Comparison of ENCODE assay signal across 29 mouse cellular contexts in the genomic region with DNA sequence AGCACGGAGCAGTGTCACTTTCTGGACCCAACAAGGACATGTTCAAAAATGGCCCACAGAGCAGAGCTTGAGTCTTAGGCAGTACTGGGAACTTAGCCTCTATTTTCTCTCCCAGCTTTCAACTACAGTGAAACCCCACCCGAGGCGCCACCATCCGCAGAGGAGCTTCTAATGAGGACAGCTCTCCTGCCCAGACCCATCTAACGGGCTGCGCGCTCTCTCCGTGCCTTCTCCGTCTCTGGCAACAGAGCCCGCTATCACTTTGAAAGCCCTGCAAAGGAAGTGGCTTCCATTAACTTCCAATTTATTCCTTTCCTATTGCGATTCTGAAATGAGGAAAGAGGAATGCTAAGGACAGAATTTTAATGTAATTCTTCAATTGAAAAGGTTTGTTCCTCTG.
A peak's percentile ranks its signal among the peaks of the same experiment; 100 is the strongest.
DNase-seq lines count a peak whose midpoint lies in the region; ATAC-seq and TF ChIP-seq lines count a peak whose summit lies in the region.
"Had no signal": no experiment of that assay in that cellular context is flagged by ENCODE, and none has a peak within 500 bp of the region (broad histone marks: within the 10 kb centered on the region; RNA-seq: fewer than 3 reads in every experiment).

No protein-coding gene starts in this region.

- WGBS in forebrain, embryonic 13.5 days: 82% methylated on average over 11 of the region's 11 CpGs
- WGBS in forebrain, embryonic 11.5 days: 87% methylated on average over 11 of the region's 11 CpGs
- 98% methylated on average over 11 of the region's 11 CpGs for WGBS in hindbrain, embryonic 10.5 days
- 82% methylated on average over 11 of the region's 11 CpGs for WGBS in hindbrain, embryonic 14.5 days
- 88% methylated on average over 11 of the region's 11 CpGs for WGBS in hindbrain, embryonic 13.5 days

- no peak overlapping the region for H3K4me2 ChIP-seq in forebrain, embryonic 13.5 days
- no peak overlapping the region for H3K4me2 ChIP-seq in forebrain, embryonic 11.5 days (ENCODE audit: low read depth, low read length, severe bottlenecking)
- no peak overlapping the region for H3K4me2 ChIP-seq in hindbrain, embryonic 14.5 days (replicated peaks)
- H3K4me2 ChIP-seq in hindbrain, embryonic 13.5 days: no peak overlapping the region
- H3K4me2 ChIP-seq: heart, embryonic 13.5 days; neural tube, embryonic 15.5 days; stomach, embryonic 15.5 days had no signal

- H3K4me3 ChIP-seq in forebrain, embryonic 13.5 days: no peak overlapping the region
- no peak overlapping the region for H3K4me3 ChIP-seq in forebrain, embryonic 11.5 days (ENCODE audit: low read depth, low read length)
- no peak overlapping the region for H3K4me3 ChIP-seq in hindbrain, embryonic 10.5 days
- H3K4me3 ChIP-seq in hindbrain, embryonic 14.5 days (replicated peaks; ENCODE audit: low read length): no peak overlapping the region
- H3K4me3 ChIP-seq in testis, adult 2 months (ENCODE audit: control insufficient read depth, low read depth, low read length): peak overlapping the region; percentile 90
- H3K4me3 ChIP-seq in hindbrain, embryonic 13.5 days: no peak overlapping the region
- H3K4me3 ChIP-seq: gastrocnemius, adult 2 months; heart, embryonic 13.5 days; neural tube, embryonic 15.5 days; stomach, embryonic 15.5 days had no signal

- no peak for TF ChIP-seq CTCF in testis, adult 2 months (IDR thresholded peaks at IDR 0.05; ENCODE audit: control insufficient read depth, insufficient read depth, insufficient replicate concordance, low read depth, low read length)

- H3K9ac ChIP-seq in forebrain, embryonic 13.5 days: no peak overlapping the region
- H3K9ac ChIP-seq in forebrain, embryonic 11.5 days (ENCODE audit: low read length): no peak overlapping the region
- H3K9ac ChIP-seq in hindbrain, embryonic 14.5 days: no peak overlapping the region
- H3K9ac ChIP-seq in hindbrain, embryonic 13.5 days: no peak overlapping the region
- H3K9ac ChIP-seq: heart, embryonic 13.5 days; liver, embryonic 14.5 days; neural tube, embryonic 15.5 days; stomach, embryonic 15.5 days had no signal

- peaks cover 34% of the 10 kb centered on the region for H3K36me3 ChIP-seq in forebrain, embryonic 13.5 days (ENCODE audit: poor library complexity, severe bottlenecking)
- peaks cover 19% of the 10 kb centered on the region for H3K36me3 ChIP-seq in forebrain, embryonic 11.5 days (ENCODE audit: control insufficient read depth, insufficient read depth, low read length)
- H3K36me3 ChIP-seq in hindbrain, embryonic 10.5 days: peaks cover 77% of the 10 kb centered on the region
- H3K36me3 ChIP-seq in hindbrain, embryonic 14.5 days (replicated peaks; ENCODE audit: control insufficient read depth, insufficient read depth): peaks cover 30% of the 10 kb centered on the region
- H3K36me3 ChIP-seq in testis, adult 2 months (ENCODE audit: control insufficient read depth, insufficient read depth, low read length): no peaks in the 10 kb centered on the region
- peaks cover 39% of the 10 kb centered on the region for H3K36me3 ChIP-seq in hindbrain, embryonic 13.5 days

- H3K9me3 ChIP-seq in forebrain, embryonic 13.5 days (replicated peaks): peaks cover 9% of the 10 kb centered on the region
- no peaks in the 10 kb centered on the region; the same call in 1 of the 2 replicates for H3K9me3 ChIP-seq in forebrain, embryonic 11.5 days (ENCODE audit: control insufficient read depth, low read length)
- peaks cover 15% of the 10 kb centered on the region for H3K9me3 ChIP-seq in hindbrain, embryonic 10.5 days
- peaks cover 9% of the 10 kb centered on the region; the same call in 1 of the 2 replicates for H3K9me3 ChIP-seq in hindbrain, embryonic 14.5 days (ENCODE audit: control insufficient read depth, low read length)
- peaks cover 9% of the 10 kb centered on the region for H3K9me3 ChIP-seq in hindbrain, embryonic 13.5 days
- H3K9me3 ChIP-seq: stomach, embryonic 15.5 days had no signal

- H3K27me3 ChIP-seq in forebrain, embryonic 13.5 days: no peaks in the 10 kb centered on the region
- no peaks in the 10 kb centered on the region for H3K27me3 ChIP-seq in forebrain, embryonic 11.5 days (ENCODE audit: control insufficient read depth, insufficient read depth, low read length)
- H3K27me3 ChIP-seq in hindbrain, embryonic 10.5 days (ENCODE audit: insufficient read depth, poor library complexity, severe bottlenecking): no peaks in the 10 kb centered on the region
- no peaks in the 10 kb centered on the region for H3K27me3 ChIP-seq in hindbrain, embryonic 14.5 days (ENCODE audit: control insufficient read depth, insufficient read depth, low read length)
- no peaks in the 10 kb centered on the region for H3K27me3 ChIP-seq in testis, adult 2 months (ENCODE audit: control insufficient read depth, insufficient read depth, low read length)
- no peaks in the 10 kb centered on the region for H3K27me3 ChIP-seq in hindbrain, embryonic 13.5 days
- H3K27me3 ChIP-seq: heart, embryonic 13.5 days; neural tube, embryonic 15.5 days; Patski; stomach, embryonic 15.5 days had no signal

- no peak for TF ChIP-seq POLR2A in testis, adult 2 months (IDR thresholded peaks at IDR 0.05; ENCODE audit: control insufficient read depth, low read depth, low read length)

- H3K27ac ChIP-seq in forebrain, embryonic 13.5 days: no peak overlapping the region
- no peak overlapping the region for H3K27ac ChIP-seq in forebrain, embryonic 11.5 days (ENCODE audit: low read depth, low read length)
- H3K27ac ChIP-seq in hindbrain, embryonic 10.5 days: 0 out of 2 replicates have a peak overlapping the region, but pooled peaks have one; percentile 29
- H3K27ac ChIP-seq in hindbrain, embryonic 14.5 days: no peak overlapping the region
- no peak overlapping the region for H3K27ac ChIP-seq in testis, adult 2 months (ENCODE audit: control insufficient read depth, insufficient read depth, low read depth, low read length)
- H3K27ac ChIP-seq in hindbrain, embryonic 13.5 days: no peak overlapping the region
- H3K27ac ChIP-seq: gastrocnemius, adult 2 months; heart, embryonic 13.5 days; liver, embryonic 14.5 days; macrophage; neural tube, embryonic 15.5 days; stomach, embryonic 15.5 days had no signal

- ATAC-seq in forebrain, embryonic 13.5 days: peak; percentile 19; the same call in 1 of the 2 replicates
- ATAC-seq in forebrain, embryonic 11.5 days (replicated peaks; ENCODE audit: low FRiP score): no peak
- ATAC-seq in hindbrain, embryonic 14.5 days (ENCODE audit: low FRiP score): no peak
- no peak for ATAC-seq in hindbrain, embryonic 13.5 days (ENCODE audit: low FRiP score)
- ATAC-seq: intestine, embryonic 16.5 days; Patski had no signal

- peaks cover 6% of the 10 kb centered on the region for H3K4me1 ChIP-seq in forebrain, embryonic 13.5 days
- H3K4me1 ChIP-seq in forebrain, embryonic 11.5 days (replicated peaks; ENCODE audit: control insufficient read depth, insufficient read depth, low read length): no peaks in the 10 kb centered on the region
- H3K4me1 ChIP-seq in hindbrain, embryonic 10.5 days (replicated peaks): peaks cover 11% of the 10 kb centered on the region; the same call in 1 of the 2 replicates
- 0 out of 2 replicates have a peak, but pooled peaks cover 3% of the 10 kb centered on the region for H3K4me1 ChIP-seq in hindbrain, embryonic 14.5 days (replicated peaks; ENCODE audit: control insufficient read depth, insufficient read depth, low read length)
- peaks cover 5% of the 10 kb centered on the region for H3K4me1 ChIP-seq in testis, adult 2 months (ENCODE audit: control insufficient read depth, insufficient read depth, low read length)
- H3K4me1 ChIP-seq in hindbrain, embryonic 13.5 days (replicated peaks): no peaks in the 10 kb centered on the region
- H3K4me1 ChIP-seq: neural tube, embryonic 15.5 days; stomach, embryonic 15.5 days had no signal

- DNase-seq in forebrain, embryonic 11.5 days (ENCODE audit: low spot score): no peak
- DNase-seq in hindbrain, embryonic 10.5 days (ENCODE audit: low spot score): no peak
- DNase-seq in hindbrain, embryonic 14.5 days (ENCODE audit: low spot score): no peak
- no peak for DNase-seq in testis, postnatal 10 days (ENCODE audit: low spot score)
- DNase-seq in thymus, postnatal 25 days: no peak
- DNase-seq: adrenal gland, postnatal 25 days; cerebellum, adult 2 months; cerebellum, postnatal 14 days; gastrocnemius, adult 2 months; heart, postnatal 10 days; kidney, adult 9 months; kidney, postnatal 10 days; liver; lung, adult 2 months; lung, postnatal 10 days; retina, postnatal 1 day; right cerebral cortex, postnatal 25 days; thymus, adult 2 months; thymus, postnatal 4 days had no signal
